Mouse (Mus musculus) midbrain, embryonic 16.5 days (tissue): Measurements from ENCODE around the gene Tbc1d9b. TPM values are rescaled to one million over a fixed set of nuclear protein-coding genes. Genes with fewer than 3 reads are reported as not detected.

Source experiments
- ATAC-seq: fragments of 200-750 bp; cut with Nextera tagmentation; 2 replicates; pipeline ENCODE4 v1.8.0; 2017; ENCODE audit warnings: moderate TSS enrichment
- H3K27ac ChIP-seq: fragments of 300-500 bp; sonication (generic); 2 replicates; pipeline ENCODE4 v1.5.1; 2014; ENCODE audit warnings: mild to moderate bottlenecking, low read length, mixed read lengths
- H3K27me3 ChIP-seq: fragments of 300-500 bp; sonication (generic); 2 replicates; pipeline ENCODE4 v1.6.1; 2014; ENCODE audit warnings: low read depth, low read length, mixed read lengths; ENCODE audit not compliant: control insufficient read depth, insufficient read depth
- H3K36me3 ChIP-seq: fragments of 300-500 bp; sonication (generic); 2 replicates; pipeline ENCODE4 v1.6.1; 2014; ENCODE audit warnings: mild to moderate bottlenecking, low read length, moderate library complexity, mixed read lengths; ENCODE audit not compliant: control insufficient read depth, insufficient read depth
- H3K4me1 ChIP-seq: fragments of 300-500 bp; sonication (generic); 2 replicates; pipeline ENCODE4 v1.6.1; 2014; ENCODE audit warnings: mild to moderate bottlenecking, low read length, mixed read lengths; ENCODE audit not compliant: control insufficient read depth, insufficient read depth
- H3K4me2 ChIP-seq: fragments of 300-500 bp; sonication (generic); 2 replicates; pipeline ENCODE4 v1.6.1; 2014; ENCODE audit warnings: mild to moderate bottlenecking, low read length, mixed read lengths
- H3K4me3 ChIP-seq: fragments of 300-500 bp; sonication (generic); 2 replicates; pipeline ENCODE4 v1.5.1; 2014; ENCODE audit warnings: low read depth, mild to moderate bottlenecking, low read length, moderate library complexity, mixed read lengths
- H3K9ac ChIP-seq: fragments of 300-500 bp; sonication (generic); 2 replicates; pipeline ENCODE4 v1.6.1; 2014; ENCODE audit warnings: low read depth, low read length, mixed read lengths
- H3K9me3 ChIP-seq: fragments of 300-500 bp; sonication (generic); replicated peaks from 2 replicates; pipeline ENCODE4 v1.6.1; 2014; ENCODE audit warnings: mild to moderate bottlenecking, low read length, mixed read lengths; ENCODE audit not compliant: control insufficient read depth, poor library complexity, severe bottlenecking
- WGBS: fragments of 180-500 bp; shearing (Covaris S2); extraction: QIAGEN DNeasy Blood & Tissue Kit; methylation state at CpG from one replicate; pipeline ENCODE4 v1.1.7; 2014; 5-methylcytosine and 5-hydroxymethylcytosine counted together
- polyA plus RNA-seq: library from polyadenylated mRNA; unstranded; fragments of >200 nt; fragmentation: Nextera tagmentation; extraction: Ambion mirVana; gene quantifications from 2 replicates; pipeline ENCODE4 v1.2.1, GENCODE M21; 2015

Gene Tbc1d9b
- polyA plus RNA-seq, 1 experiment from 2014 or later, result 38.4 TPM

GRCm38 (mm10) chr11:50149200-50149599 lies 18.0 kb downstream of the Tbc1d9b start:
- no peak overlapping the region for H3K27ac ChIP-seq
- no peak overlapping the region for H3K9ac ChIP-seq
- no peaks in the 10 kb centered on the region for H3K27me3 ChIP-seq
- H3K4me1 ChIP-seq, result no peaks in the 10 kb centered on the region
- no peak overlapping the region for H3K4me2 ChIP-seq
- no peak overlapping the region for H3K4me3 ChIP-seq
- no peak for ATAC-seq
- peaks cover 65% of the 10 kb centered on the region for H3K36me3 ChIP-seq
- H3K9me3 ChIP-seq, result no peaks in the 10 kb centered on the region
- 93% methylated on average over 7 of the region's 7 CpGs for WGBS

GRCm38 (mm10) chr11:50149603-50150150 lies 18.5 kb downstream of the Tbc1d9b start:
- H3K9ac ChIP-seq, result no peak overlapping the region
- no peak overlapping the region for H3K4me3 ChIP-seq
- H3K36me3 ChIP-seq, result peaks cover 67% of the 10 kb centered on the region
- no peak overlapping the region for H3K4me2 ChIP-seq
- no peak overlapping the region for H3K27ac ChIP-seq
- 90% methylated on average over 9 of the region's 9 CpGs for WGBS
- no peaks in the 10 kb centered on the region for H3K9me3 ChIP-seq
- ATAC-seq, result no peak
- no peaks in the 10 kb centered on the region for H3K27me3 ChIP-seq
- H3K4me1 ChIP-seq, result no peaks in the 10 kb centered on the region

GRCm38 (mm10) chr11:50151374-50151773 lies 20.2 kb downstream of the Tbc1d9b start:
- Histone ChIP-seq H3K4me1 (no peaks in the 10 kb centered on the region), H3K27me3 (no peaks in the 10 kb centered on the region), H3K36me3 (peaks cover 64% of the 10 kb centered on the region), H3K4me2 (no peak overlapping the region), H3K4me3 (no peak overlapping the region), H3K9me3 (no peaks in the 10 kb centered on the region), H3K9ac (no peak overlapping the region), H3K27ac (no peak overlapping the region)
- 87% methylated on average over 3 of the region's 3 CpGs for WGBS
- no peak for ATAC-seq

GRCm38 (mm10) chr11:50154166-50154565 lies 23.0 kb downstream of the Tbc1d9b start:
- H3K4me2 ChIP-seq, result no peak overlapping the region
- peaks cover 75% of the 10 kb centered on the region for H3K36me3 ChIP-seq
- no peaks in the 10 kb centered on the region for H3K9me3 ChIP-seq
- H3K27ac ChIP-seq, result no peak overlapping the region
- ATAC-seq, result no peak
- no peak overlapping the region for H3K4me3 ChIP-seq
- H3K27me3 ChIP-seq, result no peaks in the 10 kb centered on the region
- WGBS, result 83% methylated on average over 9 of the region's 9 CpGs
- H3K9ac ChIP-seq, result no peak overlapping the region
- H3K4me1 ChIP-seq, result no peaks in the 10 kb centered on the region

- Histone ChIP-seq H3K27me3 (no peaks in the 10 kb centered on the region), H3K4me1 (no peaks in the 10 kb centered on the region), H3K4me2 (no peak overlapping the region), H3K9ac (no peak overlapping the region), H3K4me3 (no peak overlapping the region), H3K27ac (no peak overlapping the region), H3K9me3 (no peaks in the 10 kb centered on the region), H3K36me3 (peaks cover 75% of the 10 kb centered on the region)
- 88% methylated on average over 12 of the region's 12 CpGs for WGBS
- no peak for ATAC-seq
Observed at GRCm38 (mm10) chr11:50154777-50155520, 23.8 kb downstream of the Tbc1d9b start.

GRCm38 (mm10) chr11:50155785-50156184 lies 24.6 kb downstream of the Tbc1d9b start:
- no peaks in the 10 kb centered on the region for H3K4me1 ChIP-seq
- no peak overlapping the region for H3K9ac ChIP-seq
- no peak overlapping the region for H3K4me2 ChIP-seq
- 94% methylated on average over 2 of the region's 2 CpGs for WGBS
- peaks cover 72% of the 10 kb centered on the region for H3K36me3 ChIP-seq
- H3K27me3 ChIP-seq, result no peaks in the 10 kb centered on the region
- no peak overlapping the region for H3K27ac ChIP-seq
- no peak for ATAC-seq
- no peak overlapping the region for H3K4me3 ChIP-seq
- no peaks in the 10 kb centered on the region for H3K9me3 ChIP-seq

- no peak for ATAC-seq
- 95% methylated on average over 16 of the region's 16 CpGs for WGBS
- Histone ChIP-seq H3K27me3 (no peaks in the 10 kb centered on the region), H3K9ac (no peak overlapping the region), H3K27ac (no peak overlapping the region), H3K9me3 (no peaks in the 10 kb centered on the region), H3K4me1 (no peaks in the 10 kb centered on the region), H3K4me2 (no peak overlapping the region), H3K36me3 (peaks cover 65% of the 10 kb centered on the region), H3K4me3 (no peak overlapping the region)
Observed at GRCm38 (mm10) chr11:50156725-50157258, 25.6 kb downstream of the Tbc1d9b start.

- H3K4me3 ChIP-seq, result no peak overlapping the region
- H3K9me3 ChIP-seq, result no peaks in the 10 kb centered on the region
- no peaks in the 10 kb centered on the region for H3K4me1 ChIP-seq
- no peaks in the 10 kb centered on the region for H3K27me3 ChIP-seq
- H3K36me3 ChIP-seq, result peaks cover 57% of the 10 kb centered on the region
- no peak overlapping the region for H3K9ac ChIP-seq
- WGBS, result 94% methylated on average over 7 of the region's 7 CpGs
- ATAC-seq, result no peak
- no peak overlapping the region for H3K4me2 ChIP-seq
- H3K27ac ChIP-seq, result no peak overlapping the region
Observed at GRCm38 (mm10) chr11:50158346-50158745, 27.1 kb downstream of the Tbc1d9b start.

GRCm38 (mm10) chr11:50159347-50159746 lies 28.2 kb downstream of the Tbc1d9b start:
- no peaks in the 10 kb centered on the region for H3K27me3 ChIP-seq
- H3K36me3 ChIP-seq, result peaks cover 63% of the 10 kb centered on the region
- no peaks in the 10 kb centered on the region for H3K9me3 ChIP-seq
- no peak overlapping the region for H3K27ac ChIP-seq
- no peak overlapping the region for H3K9ac ChIP-seq
- no peaks in the 10 kb centered on the region for H3K4me1 ChIP-seq
- ATAC-seq, result no peak
- H3K4me2 ChIP-seq, result no peak overlapping the region
- 89% methylated on average over 4 of the region's 4 CpGs for WGBS
- H3K4me3 ChIP-seq, result no peak overlapping the region
